Mouse (Mus musculus) liver, embryonic 16.5 days (tissue): Measurements from ENCODE around the gene Mettl24. TPM values are rescaled to one million over a fixed set of nuclear protein-coding genes. Genes with fewer than 3 reads are reported as not detected.

Experiments
- ATAC-seq: fragments of 200-750 bp; cut with Nextera tagmentation; 2 replicates; pipeline ENCODE4 v1.8.0; 2017; ENCODE audit warnings: low read depth, mild to moderate bottlenecking, moderate number of reproducible peaks, moderate library complexity
- H3K27ac ChIP-seq: fragments of 300-500 bp; sonication (generic); 2 replicates; pipeline ENCODE4 v1.5.1; 2014; ENCODE audit warnings: mild to moderate bottlenecking, low read length
- H3K27me3 ChIP-seq: fragments of 300-500 bp; sonication (generic); 2 replicates; pipeline ENCODE4 v1.6.1; 2014; ENCODE audit warnings: low read depth, low read length, mixed read lengths; ENCODE audit not compliant: control insufficient read depth, insufficient read depth
- H3K36me3 ChIP-seq: fragments of 300-500 bp; sonication (generic); 2 replicates; pipeline ENCODE4 v1.6.1; 2014; ENCODE audit warnings: mild to moderate bottlenecking; ENCODE audit not compliant: control insufficient read depth, insufficient read depth
- H3K4me1 ChIP-seq: fragments of 300-500 bp; sonication (generic); 2 replicates; pipeline ENCODE4 v1.6.1; 2014; ENCODE audit warnings: low read depth, low read length, mixed read lengths; ENCODE audit not compliant: control insufficient read depth
- H3K4me2 ChIP-seq: fragments of 300-500 bp; sonication (generic); 2 replicates; pipeline ENCODE4 v1.6.1; 2014; ENCODE audit warnings: low read depth, low read length, mixed read lengths
- H3K4me3 ChIP-seq: fragments of 300-500 bp; sonication (generic); 2 replicates; pipeline ENCODE4 v1.5.1; 2014; ENCODE audit warnings: low read depth, mild to moderate bottlenecking, low read length
- H3K9ac ChIP-seq: fragments of 300-500 bp; sonication (generic); 2 replicates; pipeline ENCODE4 v1.6.1; 2014; ENCODE audit warnings: low read depth, low read length
- H3K9me3 ChIP-seq: fragments of 300-500 bp; sonication (generic); replicated peaks from 2 replicates; pipeline ENCODE4 v1.6.1; 2016; ENCODE audit warnings: low read length; ENCODE audit not compliant: control insufficient read depth
- WGBS: fragments of 180-500 bp; shearing (Covaris S2); extraction: QIAGEN DNeasy Blood & Tissue Kit; methylation state at CpG from one replicate; pipeline ENCODE4 v1.1.7; 2014; ENCODE audit not compliant: insufficient replicate concordance; 5-methylcytosine and 5-hydroxymethylcytosine counted together
- polyA plus RNA-seq: library from polyadenylated mRNA; unstranded; fragments of >200 nt; fragmentation: Nextera tagmentation; extraction: Ambion mirVana; gene quantifications from 2 replicates; pipeline ENCODE4 v1.2.1, GENCODE M21; 2015

Mettl24 gene
- polyA plus RNA-seq, 1 experiment from 2014 or later = 0.39 TPM

DNA sequence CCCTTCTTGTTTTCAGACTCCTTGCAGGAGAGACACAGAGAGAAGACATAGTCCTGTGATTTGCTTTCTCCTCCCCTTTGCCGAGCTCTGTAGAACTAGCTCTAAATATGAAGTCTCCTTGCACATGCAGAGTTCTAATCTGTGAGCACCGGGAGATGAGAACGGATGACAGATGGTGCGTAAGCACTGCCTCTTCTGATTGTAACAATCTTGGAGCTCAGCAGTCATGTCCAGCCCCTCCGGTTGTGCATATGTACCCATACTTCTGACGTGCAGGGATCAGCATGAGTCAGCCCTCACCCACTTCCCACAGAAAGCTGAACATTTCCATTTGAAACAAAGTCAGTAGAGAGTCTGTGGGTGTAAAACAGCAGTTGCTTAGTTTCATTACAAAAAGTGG is 5.2 kb downstream of the Mettl24 start:
- Histone ChIP-seq H3K9me3 (no peaks in the 10 kb centered on the region), H3K36me3 (no peaks in the 10 kb centered on the region), H3K4me2 (no peak overlapping the region), H3K27me3 (peaks cover 14% of the 10 kb centered on the region), H3K9ac (no peak overlapping the region), H3K27ac (no peak overlapping the region), H3K4me1 (no peaks in the 10 kb centered on the region), H3K4me3 (no peak overlapping the region)
- ATAC-seq = no peak
- WGBS = 62% methylated on average over 6 of the region's 6 CpGs

DNA sequence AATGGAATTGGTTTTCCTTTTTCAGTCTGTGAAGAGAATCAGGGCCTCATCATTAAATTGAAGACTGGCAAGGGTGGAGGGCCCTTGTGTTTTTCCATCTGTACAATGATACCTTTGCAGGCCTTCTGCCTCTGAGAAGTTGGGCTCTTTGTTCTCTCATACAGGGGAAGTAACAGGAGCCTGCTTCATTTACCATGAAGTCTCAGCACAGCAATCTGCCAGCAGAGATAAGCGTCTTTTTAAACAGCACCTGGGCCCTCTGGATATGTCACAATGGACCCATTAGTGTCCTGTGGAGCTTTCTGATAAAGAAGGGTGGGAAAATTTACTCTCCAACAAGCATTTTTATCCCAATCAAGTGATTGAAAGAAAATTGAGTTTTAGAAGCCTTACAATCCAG is 5.8 kb downstream of the Mettl24 start:
- H3K27me3 ChIP-seq = peaks cover 8% of the 10 kb centered on the region
- no peak overlapping the region for H3K27ac ChIP-seq
- no peak for ATAC-seq
- H3K4me1 ChIP-seq = no peaks in the 10 kb centered on the region
- H3K9me3 ChIP-seq = no peaks in the 10 kb centered on the region
- H3K36me3 ChIP-seq = no peaks in the 10 kb centered on the region
- WGBS = 29% methylated on average over 1 of the region's 1 CpGs
- H3K9ac ChIP-seq = no peak overlapping the region
- H3K4me3 ChIP-seq = no peak overlapping the region
- H3K4me2 ChIP-seq = no peak overlapping the region

DNA sequence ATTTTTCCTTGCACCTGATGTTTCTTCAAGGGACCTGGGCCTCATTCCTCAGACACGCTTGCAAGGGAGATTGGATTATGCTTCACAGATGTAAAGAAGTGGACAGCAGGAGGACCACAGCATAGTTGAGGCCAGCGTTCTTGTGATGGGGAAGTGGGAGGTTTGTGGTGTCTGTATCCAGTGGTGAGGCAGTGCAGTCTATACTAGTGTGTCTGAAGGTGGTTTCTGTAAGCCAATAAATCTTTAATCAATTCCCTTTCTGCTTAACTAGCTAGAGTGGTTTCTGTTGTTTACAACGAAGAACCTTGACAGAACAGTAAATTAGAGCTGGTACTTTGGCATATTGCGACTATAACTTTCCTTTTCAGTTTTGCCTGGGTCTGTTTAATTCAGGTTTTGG is 15.6 kb downstream of the Mettl24 start:
- no peak for ATAC-seq

GRCm38 (mm10) chr10:40711127-40711526 is 28.0 kb downstream of the Mettl24 start:
- no peaks in the 10 kb centered on the region for H3K4me1 ChIP-seq
- H3K27ac ChIP-seq = no peak overlapping the region
- no peak overlapping the region for H3K4me2 ChIP-seq
- no peak overlapping the region for H3K9ac ChIP-seq
- 69% methylated on average over 7 of the region's 7 CpGs for WGBS
- H3K36me3 ChIP-seq = no peaks in the 10 kb centered on the region
- H3K9me3 ChIP-seq = no peaks in the 10 kb centered on the region
- H3K27me3 ChIP-seq = no peaks in the 10 kb centered on the region
- H3K4me3 ChIP-seq = no peak overlapping the region
- no peak for ATAC-seq

More for the DNA sequence above, 15.6 kb downstream of the Mettl24 start:
- Histone ChIP-seq H3K9me3 (no peaks in the 10 kb centered on the region), H3K27ac (no peak overlapping the region), H3K36me3 (no peaks in the 10 kb centered on the region), H3K4me2 (no peak overlapping the region), H3K27me3 (no peaks in the 10 kb centered on the region), H3K4me3 (no peak overlapping the region), H3K4me1 (no peaks in the 10 kb centered on the region), H3K9ac (no peak overlapping the region)
- WGBS = 45% methylated on average over 4 of the region's 4 CpGs

DNA sequence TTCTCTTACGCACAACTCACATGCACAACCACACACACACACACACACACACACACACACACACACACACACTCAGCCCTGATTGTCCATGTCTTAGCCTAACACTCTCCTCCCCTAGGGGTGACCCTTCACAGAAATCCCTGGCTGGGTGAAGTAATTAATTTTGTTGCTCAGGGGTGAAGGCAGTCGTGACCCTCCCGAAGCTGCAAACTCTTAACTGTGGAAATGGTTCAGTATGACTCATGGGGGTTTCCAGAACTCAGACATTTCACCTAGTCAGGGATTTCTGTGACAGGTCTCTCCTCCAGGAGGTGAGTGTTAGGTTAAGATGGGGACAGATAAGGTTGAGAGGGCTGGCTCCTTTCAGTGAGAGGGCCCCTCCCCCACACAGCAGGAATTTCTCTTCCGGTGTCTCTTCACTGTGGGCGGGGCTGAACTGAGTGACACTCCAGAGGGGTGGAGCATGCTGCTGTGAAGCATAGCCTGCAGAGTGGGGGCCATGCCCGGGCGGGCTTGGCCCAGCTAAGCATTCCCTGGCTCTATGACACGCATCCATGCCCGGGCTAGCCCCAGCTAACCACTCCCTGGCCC is 30.0 kb downstream of the Mettl24 start:
- Histone ChIP-seq H3K9ac (no peak overlapping the region), H3K27ac (no peak overlapping the region), H3K4me1 (no peaks in the 10 kb centered on the region), H3K4me2 (no peak overlapping the region), H3K9me3 (no peaks in the 10 kb centered on the region), H3K27me3 (no peaks in the 10 kb centered on the region), H3K4me3 (no peak overlapping the region), H3K36me3 (no peaks in the 10 kb centered on the region)
- 48% methylated on average over 9 of the region's 9 CpGs for WGBS
- ATAC-seq = no peak

GRCm38 (mm10) chr10:40713829-40714228 is 30.7 kb downstream of the Mettl24 start:
- Histone ChIP-seq H3K9me3 (no peaks in the 10 kb centered on the region), H3K27me3 (no peaks in the 10 kb centered on the region), H3K4me3 (no peak overlapping the region), H3K36me3 (no peaks in the 10 kb centered on the region), H3K27ac (no peak overlapping the region), H3K4me1 (no peaks in the 10 kb centered on the region), H3K4me2 (no peak overlapping the region), H3K9ac (no peak overlapping the region)
- 53% methylated on average over 9 of the region's 9 CpGs for WGBS
- no peak for ATAC-seq

GRCm38 (mm10) chr10:40715151-40715550 is 32.1 kb downstream of the Mettl24 start:
- no peaks in the 10 kb centered on the region for H3K4me1 ChIP-seq
- ATAC-seq = no peak
- H3K4me3 ChIP-seq = no peak overlapping the region
- no peaks in the 10 kb centered on the region for H3K36me3 ChIP-seq
- H3K27me3 ChIP-seq = no peaks in the 10 kb centered on the region
- no peak overlapping the region for H3K9ac ChIP-seq
- no peak overlapping the region for H3K27ac ChIP-seq
- no peaks in the 10 kb centered on the region for H3K9me3 ChIP-seq
- WGBS = 50% methylated on average over 4 of the region's 4 CpGs
- H3K4me2 ChIP-seq = no peak overlapping the region

- Histone ChIP-seq H3K4me1 (no peaks in the 10 kb centered on the region), H3K9ac (no peak overlapping the region), H3K4me3 (no peak overlapping the region), H3K27ac (no peak overlapping the region), H3K9me3 (no peaks in the 10 kb centered on the region), H3K4me2 (no peak overlapping the region), H3K36me3 (no peaks in the 10 kb centered on the region), H3K27me3 (no peaks in the 10 kb centered on the region)
- 66% methylated on average over 8 of the region's 8 CpGs for WGBS
- ATAC-seq = no peak
These were observed 33.2 kb downstream of the Mettl24 start for GRCm38 (mm10) chr10:40716296-40716695.

GRCm38 (mm10) chr10:40716713-40717112 is 33.6 kb downstream of the Mettl24 start:
- H3K9me3 ChIP-seq = no peaks in the 10 kb centered on the region
- no peaks in the 10 kb centered on the region for H3K36me3 ChIP-seq
- H3K9ac ChIP-seq = no peak overlapping the region
- no peak overlapping the region for H3K4me3 ChIP-seq
- no peaks in the 10 kb centered on the region for H3K4me1 ChIP-seq
- no peak overlapping the region for H3K4me2 ChIP-seq
- H3K27ac ChIP-seq = no peak overlapping the region
- ATAC-seq = no peak
- 73% methylated on average over 3 of the region's 3 CpGs for WGBS
- no peaks in the 10 kb centered on the region for H3K27me3 ChIP-seq
